Mouse (Mus musculus) thymus, adult 2 months (tissue): ENCODE results near the gene Tapt1.

Experiments
- CTCF ChIP-seq: fragments of 200-500 bp; IDR thresholded peaks from 2 replicates; pipeline ENCODE4 v1.5.1; 2012; ENCODE audit warnings: mild to moderate bottlenecking, control low read depth, low read length, moderate library complexity, borderline replicate concordance; ENCODE audit not compliant: control insufficient read depth, poor library complexity, insufficient read depth; ENCODE audit errors: extremely low read depth
- POLR2A ChIP-seq: fragments of 200-500 bp; IDR thresholded peaks from 2 replicates; pipeline ENCODE4 v1.6.1; 2012; ENCODE audit warnings: mild to moderate bottlenecking, low read length, control low read depth, moderate library complexity; ENCODE audit not compliant: control insufficient read depth, poor library complexity, insufficient read depth; ENCODE audit errors: extremely low read depth

GRCm38 (mm10) chr5:44239187-44240136 is 13.0 kb upstream of the Tapt1 start:
- TF ChIP-seq CTCF (no peak), POLR2A (no peak)
